Mouse (Mus musculus): ENCODE measurements at regions not wholly inside any gene's neighbourhood (a gene's known extent, or its start where the extent isn't known, plus 50 kb on each side); places are given as distances from the start of the nearest gene placed in this dataset.

GRCm38 (mm10) chr19:60148313-60148965 lies 78.1 kb downstream of the Fam204a start:
- no peak for DNase-seq

GRCm38 (mm10) chr19:60146451-60147190 lies 79.9 kb downstream of the Fam204a start:
- no peak for DNase-seq

DNA sequence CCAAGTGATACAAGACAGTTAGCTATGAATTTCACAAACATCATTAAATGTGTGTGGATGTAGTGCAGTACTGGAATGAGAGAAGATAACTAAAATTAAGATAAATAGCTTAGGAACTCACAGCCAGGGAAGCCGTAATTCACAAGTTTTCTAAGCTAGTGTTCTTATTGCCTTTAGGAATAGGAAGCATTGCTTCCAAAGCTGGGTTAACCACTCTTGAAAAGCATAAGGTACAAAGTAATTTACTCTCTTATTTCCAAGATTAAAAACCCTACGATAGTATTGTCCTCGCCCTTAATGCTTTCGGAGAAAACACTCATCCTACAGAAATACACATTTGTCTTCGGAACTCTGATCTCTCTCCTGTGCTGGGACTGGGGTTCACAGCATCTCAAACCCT lies 81.3 kb downstream of the Fam204a start:
- DNase-seq: no peak

GRCm38 (mm10) chr19:60144336-60144989 lies 82.0 kb downstream of the Fam204a start:
- DNase-seq: peak; percentile 74 to 79

DNA sequence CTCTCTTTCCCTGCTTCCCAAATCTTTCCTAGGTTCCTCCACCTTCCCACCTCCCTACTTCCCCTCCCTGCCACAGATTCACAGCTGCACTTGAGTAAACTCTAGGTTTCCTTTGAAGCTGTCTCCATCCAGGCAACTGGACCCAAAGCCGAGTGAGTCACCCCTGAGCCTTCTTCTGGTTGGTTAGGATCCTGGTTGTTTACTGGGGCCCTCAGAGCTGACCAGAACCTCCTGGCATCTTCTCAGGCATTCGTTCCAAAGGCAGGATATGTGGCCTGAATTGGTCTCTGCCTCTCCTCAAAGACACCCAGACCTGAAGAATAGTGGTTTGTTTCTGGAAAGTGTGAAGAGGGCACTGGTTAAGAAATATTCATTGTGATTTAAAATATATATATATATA lies 87.6 kb downstream of the Fam204a start:
- DNase-seq: no peak

- DNase-seq: no peak
Measured at GRCm38 (mm10) chr19:60136491-60136890, 90.0 kb downstream of the Fam204a start.

DNA sequence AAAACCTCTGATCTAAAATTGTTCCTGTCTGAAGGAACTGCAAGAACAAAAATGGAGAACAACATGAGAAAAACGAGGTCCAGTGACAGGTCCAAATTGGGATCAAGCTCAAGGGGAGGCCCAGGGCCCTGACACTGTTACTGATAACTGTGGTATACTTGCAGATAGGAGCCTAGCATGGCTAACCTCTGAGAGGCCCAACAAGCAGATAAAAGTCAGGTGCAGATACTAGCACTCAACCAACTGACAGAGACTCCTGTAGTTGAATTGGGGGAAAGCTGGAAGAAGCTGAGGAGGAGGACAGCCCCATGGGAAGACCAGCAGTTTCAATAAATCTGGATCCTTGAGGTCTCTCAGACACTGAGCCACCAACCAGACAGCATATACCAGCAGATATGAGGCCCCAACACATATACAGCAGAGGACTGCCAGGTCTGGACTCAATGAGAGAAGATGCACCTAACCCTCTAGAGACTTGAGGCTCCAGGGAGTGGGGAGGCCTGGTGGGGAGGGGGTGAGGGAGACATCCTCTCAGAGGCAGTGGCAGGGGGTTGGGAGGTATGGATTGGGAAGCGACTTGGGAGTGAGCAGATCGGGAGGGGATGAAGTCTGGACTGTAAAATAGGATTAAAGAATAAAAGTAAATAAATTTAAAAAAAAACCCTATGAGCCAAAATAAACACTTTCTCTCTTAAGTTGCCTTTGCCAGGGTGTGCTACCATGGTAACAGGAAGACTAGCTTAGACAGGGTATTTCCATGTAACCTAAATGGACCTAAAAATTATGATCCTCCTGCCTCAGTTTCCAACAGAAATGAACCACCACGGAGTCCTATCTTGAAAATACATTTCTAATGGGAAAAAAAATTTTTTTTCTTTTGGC lies 91.8 kb downstream of the Fam204a start:
- DNase-seq: no peak

DNA sequence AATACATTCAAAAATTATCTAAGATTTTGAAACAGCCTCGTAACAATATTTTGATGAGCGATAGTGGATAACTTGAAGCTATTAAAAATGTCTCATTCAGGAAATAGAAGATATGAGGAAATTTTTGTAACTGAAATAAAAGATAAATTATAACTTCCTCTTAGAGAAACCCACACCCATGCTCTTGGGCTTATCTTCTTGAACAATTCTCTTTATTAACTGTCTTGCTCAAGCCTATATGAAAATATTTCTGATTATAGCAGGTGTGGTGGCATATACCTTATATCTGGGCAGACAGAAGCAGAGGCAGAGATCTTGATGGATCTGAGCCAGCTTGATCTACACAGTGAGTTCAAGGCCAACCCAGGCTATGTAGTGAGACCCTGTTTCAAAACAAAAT lies 96.9 kb downstream of the Fam204a start:
- DNase-seq: no peak

GRCm38 (mm10) chr19:60124638-60125037 lies 101.9 kb downstream of the Fam204a start:
- DNase-seq: no peak

GRCm38 (mm10) chr19:60120917-60121316 lies 105.6 kb downstream of the Fam204a start:
- no peak for DNase-seq

GRCm38 (mm10) chr19:60119051-60119450 lies 107.5 kb downstream of the Fam204a start:
- DNase-seq: no peak

DNA sequence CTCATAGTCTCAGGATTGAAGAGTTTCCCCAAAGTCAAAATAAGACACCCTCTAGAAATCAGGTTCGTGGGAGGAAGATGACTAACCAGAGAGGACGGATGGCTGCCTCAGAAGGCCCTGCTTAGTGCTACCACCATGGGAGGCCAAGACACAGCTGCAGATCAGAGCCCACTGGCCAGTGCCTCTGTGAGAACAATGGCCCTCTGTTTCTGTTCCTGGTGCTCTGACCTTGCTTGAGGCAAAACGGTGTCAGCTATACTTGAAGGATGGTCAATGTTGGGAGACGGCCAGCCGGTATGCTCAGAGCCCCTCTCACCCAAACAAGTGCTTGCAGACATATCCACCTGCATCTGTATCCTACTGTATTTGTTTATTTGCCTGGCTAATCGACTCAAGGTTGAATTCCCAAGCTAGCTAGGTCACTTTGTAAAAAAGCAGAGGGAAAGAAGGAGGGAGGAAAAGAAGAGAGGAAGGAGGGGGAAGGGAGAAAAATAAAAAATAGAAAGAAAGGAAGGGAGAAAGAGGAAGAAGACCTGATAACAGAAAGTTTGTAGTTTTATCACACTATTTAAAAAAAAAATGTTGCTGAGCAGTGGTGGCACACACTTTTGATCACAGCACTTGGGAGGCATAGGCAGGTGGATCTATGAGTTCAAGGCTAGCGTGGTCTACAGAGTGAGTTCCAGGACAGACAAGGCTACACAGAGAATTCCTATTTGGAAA lies 112.7 kb downstream of the Fam204a start:
- DNase-seq: no peak

GRCm38 (mm10) chr19:60110278-60110677 lies 116.2 kb downstream of the Fam204a start:
- no peak for DNase-seq

- DNase-seq: no peak
Measured at GRCm38 (mm10) chr19:60109488-60109887, 117.0 kb downstream of the Fam204a start.

DNA sequence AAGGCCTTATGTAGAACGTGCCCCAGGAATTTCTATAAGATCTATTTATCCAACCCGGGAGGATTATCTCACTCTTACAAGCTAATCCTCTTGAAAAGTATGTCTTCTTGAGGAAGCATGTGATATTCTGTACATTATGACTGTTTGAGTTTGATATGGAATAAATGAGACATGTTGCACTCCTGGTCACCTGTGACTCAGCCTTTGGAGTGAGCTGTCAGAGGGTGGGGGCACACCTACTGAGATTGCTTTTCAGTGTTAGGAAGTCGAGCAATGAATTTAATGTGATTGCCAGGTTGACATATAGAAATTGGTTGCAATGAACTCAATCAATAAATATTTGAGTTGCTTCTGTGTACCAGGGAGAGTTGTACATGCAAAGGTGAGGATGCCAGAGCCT lies 128.6 kb downstream of the Fam204a start:
- no peak for DNase-seq

GRCm38 (mm10) chr19:60074986-60075385 lies 131.5 kb upstream of the Rab11fip2 start:
- no peak for DNase-seq

- no peak for DNase-seq
Measured at GRCm38 (mm10) chr19:60073328-60073727, 129.9 kb upstream of the Rab11fip2 start.

DNA sequence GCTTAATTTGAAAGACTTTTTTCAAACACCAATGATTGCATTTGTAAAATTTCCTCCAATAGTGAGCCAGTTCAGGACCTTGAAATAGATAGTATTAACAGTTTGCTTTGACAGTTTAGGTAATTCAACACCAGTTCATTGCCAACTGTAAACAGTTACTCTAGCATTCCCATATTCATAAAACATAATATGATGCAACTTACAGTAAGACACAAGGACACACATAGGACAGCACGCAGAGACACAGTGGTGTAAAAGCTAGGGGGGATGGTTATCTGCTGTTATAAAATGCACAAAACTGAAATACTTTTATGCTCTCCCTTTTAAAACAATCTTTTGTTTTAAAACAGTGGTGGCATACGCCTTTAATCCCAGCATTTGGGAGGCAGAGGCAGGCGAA lies 122.7 kb upstream of the Rab11fip2 start:
- no peak for DNase-seq

GRCm38 (mm10) chr19:60055121-60055874 lies 111.8 kb upstream of the Rab11fip2 start:
- DNase-seq: no peak

DNA sequence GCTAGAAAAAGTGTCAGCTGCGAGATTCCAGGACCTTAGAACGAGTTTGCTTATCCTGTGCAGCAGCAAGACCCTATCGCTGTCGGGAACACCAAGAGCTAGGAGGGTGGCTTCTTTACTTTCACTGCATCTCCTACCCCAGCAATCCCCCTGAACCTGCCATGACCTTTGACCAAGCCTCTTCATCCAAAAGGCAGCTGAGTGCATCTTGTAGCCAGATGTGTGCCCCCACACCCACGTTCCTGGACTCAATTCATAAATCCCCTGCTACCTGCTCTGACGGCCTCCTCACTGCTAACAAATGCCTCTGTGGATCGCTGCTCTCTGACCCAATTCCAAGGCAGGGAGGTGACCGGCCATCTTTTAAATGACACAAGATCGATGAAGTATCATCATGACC lies 107.7 kb upstream of the Rab11fip2 start:
- no peak for DNase-seq

- DNase-seq: no peak
Measured at GRCm38 (mm10) chr19:60040721-60041120, 97.3 kb upstream of the Rab11fip2 start.

GRCm38 (mm10) chr19:60032667-60033066 lies 89.2 kb upstream of the Rab11fip2 start:
- DNase-seq: no peak
